Mouse (Mus musculus) intestine, embryonic 14.5 days (tissue): ENCODE measurements around the gene Ccdc85a. TPM values are rescaled to one million over a fixed set of nuclear protein-coding genes. Genes with fewer than 3 reads are reported as not detected.

Source experiments
- ATAC-seq: fragments of 200-750 bp; cut with Nextera tagmentation; replicated peaks from 2 replicates; pipeline ENCODE4 v1.8.0; 2017; ENCODE audit warnings: low read depth, moderate number of reproducible peaks, moderate TSS enrichment, moderate library complexity; ENCODE audit not compliant: low FRiP score, low TSS enrichment
- DNase-seq: peaks from one replicate; pipeline ENCODE4 v3.0.0-alpha.2; 2018; ENCODE audit warnings: low spot score
- H3K27ac ChIP-seq: fragments of 300-500 bp; sonication (generic); 2 replicates; pipeline ENCODE4 v1.5.1; 2014; ENCODE audit warnings: low read depth, mild to moderate bottlenecking, control low read depth
- H3K27me3 ChIP-seq: fragments of 300-500 bp; sonication (generic); replicated peaks from 2 replicates; pipeline ENCODE4 v1.6.1; 2014; ENCODE audit warnings: low read length, control low read depth; ENCODE audit not compliant: control insufficient read depth, insufficient read depth
- H3K36me3 ChIP-seq: fragments of 300-500 bp; sonication (generic); 2 replicates; pipeline ENCODE4 v1.6.1; 2014; ENCODE audit warnings: low read length, control low read depth; ENCODE audit not compliant: control insufficient read depth, insufficient read depth
- H3K4me1 ChIP-seq: fragments of 300-500 bp; sonication (generic); replicated peaks from 2 replicates; pipeline ENCODE4 v1.6.1; 2014; ENCODE audit warnings: low read length, control low read depth, mixed read lengths; ENCODE audit not compliant: control insufficient read depth, insufficient read depth
- H3K4me2 ChIP-seq: fragments of 300-500 bp; sonication (generic); 2 replicates; pipeline ENCODE4 v1.6.1; 2014; ENCODE audit warnings: low read length
- H3K4me3 ChIP-seq: fragments of 300-500 bp; sonication (generic); 2 replicates; pipeline ENCODE4 v1.5.1; 2014; ENCODE audit warnings: low read depth, low read length, control low read depth, mixed read lengths
- H3K9ac ChIP-seq: fragments of 300-500 bp; sonication (generic); 2 replicates; pipeline ENCODE4 v1.6.1; 2014; ENCODE audit warnings: mild to moderate bottlenecking, low read length
- H3K9me3 ChIP-seq: fragments of 300-500 bp; sonication (generic); 2 replicates; pipeline ENCODE4 v1.6.1; 2016; ENCODE audit warnings: low read length, control low read depth; ENCODE audit not compliant: control insufficient read depth
- WGBS: fragments of 180-500 bp; shearing (Covaris S2); extraction: QIAGEN DNeasy Blood & Tissue Kit; methylation state at CpG from one replicate; pipeline ENCODE4 v1.1.7; 2014; 5-methylcytosine and 5-hydroxymethylcytosine counted together
- polyA plus RNA-seq: library from polyadenylated mRNA; unstranded; fragments of >200 nt; fragmentation: Nextera tagmentation; extraction: Ambion mirVana; gene quantifications from 2 replicates; pipeline ENCODE4 v1.2.1, GENCODE M21; 2014

Ccdc85a gene
- polyA plus RNA-seq, 1 experiment from 2014 or later: 3.4 TPM

- no peak overlapping the region for H3K27ac ChIP-seq
- DNase-seq (no peak), ATAC-seq (no peak)
- no peak overlapping the region for H3K4me3 ChIP-seq
- H3K9ac ChIP-seq: no peak overlapping the region
- H3K36me3 ChIP-seq: no peaks in the 10 kb centered on the region
- H3K27me3 ChIP-seq: no peaks in the 10 kb centered on the region
- no peaks in the 10 kb centered on the region for H3K9me3 ChIP-seq
- no peaks in the 10 kb centered on the region for H3K4me1 ChIP-seq
- no peak overlapping the region for H3K4me2 ChIP-seq
Observed at GRCm38 (mm10) chr11:28556420-28556819, 27.7 kb downstream of the Ccdc85a start.

GRCm38 (mm10) chr11:28543429-28543828 lies 40.7 kb downstream of the Ccdc85a start:
- Histone ChIP-seq H3K4me1 (no peaks in the 10 kb centered on the region), H3K4me3 (no peak overlapping the region), H3K9ac (no peak overlapping the region), H3K36me3 (no peaks in the 10 kb centered on the region), H3K9me3 (no peaks in the 10 kb centered on the region), H3K4me2 (no peak overlapping the region), H3K27me3 (no peaks in the 10 kb centered on the region), H3K27ac (no peak overlapping the region)
- DNase-seq: no peak
- WGBS: 87% methylated on average over 2 of the region's 2 CpGs
- ATAC-seq: no peak

DNA sequence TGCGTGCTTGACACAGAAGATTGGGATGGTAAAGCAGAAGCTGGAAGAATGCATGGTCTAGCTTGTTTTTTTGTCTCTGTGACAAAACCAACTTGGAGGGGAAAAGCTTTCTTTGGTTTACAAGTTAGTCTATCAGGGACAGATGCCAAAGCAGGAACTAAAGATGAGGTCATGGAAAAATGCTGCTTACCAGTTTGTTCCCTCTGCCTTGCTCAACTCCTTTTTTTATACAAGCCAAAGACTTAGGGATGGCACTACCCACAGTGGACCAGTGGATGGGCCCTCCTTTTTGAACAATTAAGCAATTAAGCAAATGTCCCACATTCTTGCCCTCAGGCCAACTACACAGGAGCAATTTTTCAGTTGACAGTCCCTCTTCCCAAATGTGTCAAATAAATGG lies 42.8 kb downstream of the Ccdc85a start:
- no peak overlapping the region for H3K27ac ChIP-seq
- H3K36me3 ChIP-seq: no peaks in the 10 kb centered on the region
- H3K4me1 ChIP-seq: no peaks in the 10 kb centered on the region
- 81% methylated on average over 1 of the region's 1 CpGs for WGBS
- H3K4me3 ChIP-seq: no peak overlapping the region
- no peaks in the 10 kb centered on the region for H3K9me3 ChIP-seq
- no peak overlapping the region for H3K4me2 ChIP-seq
- ATAC-seq (no peak), DNase-seq (no peak)
- H3K9ac ChIP-seq: no peak overlapping the region
- H3K27me3 ChIP-seq: no peaks in the 10 kb centered on the region

DNA sequence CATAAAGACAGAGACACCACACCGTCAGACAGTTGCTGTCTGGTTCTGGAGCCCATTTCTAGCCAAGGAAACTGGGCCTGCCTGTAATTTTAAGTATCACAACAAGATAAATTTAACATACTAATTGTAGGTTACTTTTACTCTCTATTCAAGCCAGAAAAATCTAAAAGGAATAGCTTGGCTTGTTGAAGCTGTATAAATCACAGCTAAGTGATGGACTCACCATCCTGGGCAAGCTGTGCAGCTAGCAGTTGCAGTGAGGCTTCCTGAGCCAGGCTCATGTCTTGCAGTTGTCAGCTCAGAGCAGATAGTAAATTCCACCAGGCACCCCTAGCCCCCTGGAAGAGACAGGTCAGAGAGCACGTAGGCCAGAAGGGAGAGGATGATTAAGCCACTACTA lies 50.8 kb downstream of the Ccdc85a start:
- WGBS: 87% methylated on average over 2 of the region's 2 CpGs
- DNase-seq (no peak), ATAC-seq (no peak)

GRCm38 (mm10) chr11:28501190-28501589 lies 82.9 kb downstream of the Ccdc85a start:
- Histone ChIP-seq H3K27ac (no peak overlapping the region), H3K27me3 (no peaks in the 10 kb centered on the region), H3K9me3 (no peaks in the 10 kb centered on the region), H3K4me2 (no peak overlapping the region), H3K4me3 (no peak overlapping the region), H3K9ac (no peak overlapping the region), H3K36me3 (no peaks in the 10 kb centered on the region), H3K4me1 (no peaks in the 10 kb centered on the region)
- ATAC-seq (no peak), DNase-seq (no peak)

More for the DNA sequence above, 50.8 kb downstream of the Ccdc85a start:
- Histone ChIP-seq H3K4me2 (no peak overlapping the region), H3K9me3 (0 out of 2 replicates have a peak, but pooled peaks cover 3% of the 10 kb centered on the region), H3K27me3 (no peaks in the 10 kb centered on the region), H3K4me3 (no peak overlapping the region), H3K36me3 (no peaks in the 10 kb centered on the region), H3K4me1 (no peaks in the 10 kb centered on the region), H3K27ac (no peak overlapping the region), H3K9ac (no peak overlapping the region)

GRCm38 (mm10) chr11:28497034-28497433 lies 87.1 kb downstream of the Ccdc85a start:
- ATAC-seq (no peak), DNase-seq (no peak)
- H3K9me3 ChIP-seq: no peaks in the 10 kb centered on the region
- no peak overlapping the region for H3K27ac ChIP-seq
- H3K4me2 ChIP-seq: no peak overlapping the region
- no peak overlapping the region for H3K4me3 ChIP-seq
- no peaks in the 10 kb centered on the region for H3K36me3 ChIP-seq
- H3K4me1 ChIP-seq: no peaks in the 10 kb centered on the region
- no peak overlapping the region for H3K9ac ChIP-seq
- no peaks in the 10 kb centered on the region for H3K27me3 ChIP-seq

GRCm38 (mm10) chr11:28493362-28493761 lies 90.8 kb downstream of the Ccdc85a start:
- ATAC-seq (no peak), DNase-seq (no peak)
- Histone ChIP-seq H3K4me3 (no peak overlapping the region), H3K9ac (no peak overlapping the region), H3K27me3 (no peaks in the 10 kb centered on the region), H3K27ac (no peak overlapping the region), H3K9me3 (no peaks in the 10 kb centered on the region), H3K4me2 (no peak overlapping the region), H3K36me3 (no peaks in the 10 kb centered on the region), H3K4me1 (no peaks in the 10 kb centered on the region)

GRCm38 (mm10) chr11:28491330-28491729 lies 92.8 kb downstream of the Ccdc85a start:
- H3K4me1 ChIP-seq: no peaks in the 10 kb centered on the region
- H3K27ac ChIP-seq: no peak overlapping the region
- no peaks in the 10 kb centered on the region for H3K9me3 ChIP-seq
- no peaks in the 10 kb centered on the region for H3K27me3 ChIP-seq
- H3K36me3 ChIP-seq: no peaks in the 10 kb centered on the region
- no peak overlapping the region for H3K9ac ChIP-seq
- 92% methylated on average over 1 of the region's 1 CpGs for WGBS
- ATAC-seq (no peak), DNase-seq (no peak)
- H3K4me2 ChIP-seq: no peak overlapping the region
- H3K4me3 ChIP-seq: no peak overlapping the region

DNA sequence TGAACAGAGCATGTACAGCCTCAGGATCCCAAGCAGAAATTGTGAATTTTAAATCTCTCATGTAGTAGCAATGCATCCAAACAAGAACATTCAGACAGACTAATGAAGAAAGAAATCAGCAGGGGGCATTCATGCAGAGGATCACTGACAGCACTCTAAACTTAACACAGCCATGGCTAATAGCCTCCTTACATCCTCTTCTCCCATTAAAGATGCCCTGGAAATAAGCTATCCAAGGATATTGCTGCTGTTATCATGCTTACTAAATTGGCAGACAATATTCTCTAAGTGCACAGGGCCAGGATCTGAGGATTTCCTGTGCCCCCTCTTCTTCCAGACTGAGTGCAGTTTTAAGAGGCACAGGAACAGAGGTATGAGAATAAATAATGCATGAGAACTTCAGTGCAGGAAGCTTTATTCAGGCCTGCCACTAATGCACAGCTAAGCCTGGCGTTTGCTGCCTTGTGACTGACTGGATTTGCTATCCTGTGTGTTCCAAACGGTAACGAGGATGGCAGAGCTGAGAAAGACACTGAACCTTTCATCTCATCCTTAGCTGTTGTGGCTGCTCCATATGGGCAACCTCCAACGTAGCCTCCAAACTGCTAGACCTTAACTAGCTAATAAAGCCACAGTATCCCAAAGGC lies 99.9 kb downstream of the Ccdc85a start:
- Histone ChIP-seq H3K4me2 (no peak overlapping the region), H3K4me3 (no peak overlapping the region), H3K9me3 (no peaks in the 10 kb centered on the region), H3K36me3 (no peaks in the 10 kb centered on the region), H3K27ac (no peak overlapping the region), H3K27me3 (no peaks in the 10 kb centered on the region), H3K9ac (no peak overlapping the region), H3K4me1 (no peaks in the 10 kb centered on the region)
- WGBS: 62% methylated on average over 4 of the region's 4 CpGs
- ATAC-seq (no peak), DNase-seq (no peak)
